Mouse (Mus musculus) intestine, postnatal 0 days (tissue): ENCODE results near the gene Phb2. TPM values are rescaled to one million over a fixed set of nuclear protein-coding genes. Genes with fewer than 3 reads are reported as not detected.
A peak's percentile ranks its signal among the peaks of the same experiment; 100 is the strongest.

Source experiments
- ATAC-seq: fragments of 200-750 bp; cut with Nextera tagmentation; 2 replicates; pipeline ENCODE4 v1.8.0; 2017; ENCODE audit warnings: mild to moderate bottlenecking, moderate TSS enrichment, moderate library complexity
- H3K27ac ChIP-seq: fragments of 300-500 bp; sonication (generic); 2 replicates; pipeline ENCODE4 v1.5.1; 2014; ENCODE audit warnings: mild to moderate bottlenecking, low read depth, low read length, moderate library complexity
- H3K27me3 ChIP-seq: fragments of 300-500 bp; sonication (generic); replicated peaks from 2 replicates; pipeline ENCODE4 v1.6.1; 2014; ENCODE audit warnings: low read length, mixed read lengths; ENCODE audit not compliant: control insufficient read depth, insufficient read depth
- H3K36me3 ChIP-seq: fragments of 300-500 bp; sonication (generic); 2 replicates; pipeline ENCODE4 v1.6.1; 2014; ENCODE audit warnings: mild to moderate bottlenecking, moderate library complexity; ENCODE audit not compliant: control insufficient read depth, insufficient read depth
- H3K4me1 ChIP-seq: fragments of 300-500 bp; sonication (generic); replicated peaks from 2 replicates; pipeline ENCODE4 v1.6.1; 2014; ENCODE audit warnings: antibody characterized with exemption, low read length, mixed read lengths; ENCODE audit not compliant: control insufficient read depth, insufficient read depth
- H3K4me2 ChIP-seq: fragments of 300-500 bp; sonication (generic); replicated peaks from 2 replicates; pipeline ENCODE4 v1.6.1; 2014; ENCODE audit warnings: low read depth, mild to moderate bottlenecking, moderate library complexity
- H3K4me3 ChIP-seq: fragments of 300-500 bp; sonication (generic); 2 replicates; pipeline ENCODE4 v1.5.1; 2014; ENCODE audit warnings: low read depth, low read length
- H3K9ac ChIP-seq: fragments of 300-500 bp; sonication (generic); 2 replicates; pipeline ENCODE4 v1.6.1; 2014; ENCODE audit warnings: mild to moderate bottlenecking, low read depth, low read length
- H3K9me3 ChIP-seq: fragments of 300-500 bp; sonication (generic); 2 replicates; pipeline ENCODE4 v1.6.1; 2016; ENCODE audit warnings: mixed run types; ENCODE audit not compliant: control insufficient read depth
- CTCF ChIP-seq: sonication (generic); IDR thresholded peaks from 2 replicates; pipeline ENCODE4 v1.5.1; 2016; ENCODE audit warnings: low read depth, mild to moderate bottlenecking, control low read depth, antibody characterized with exemption, moderate library complexity
- WGBS: fragments of 180-500 bp; shearing (Covaris S2); extraction: QIAGEN DNeasy Blood & Tissue Kit; methylation state at CpG from one replicate; pipeline ENCODE4 v1.1.7; 2014; 5-methylcytosine and 5-hydroxymethylcytosine counted together
- polyA plus RNA-seq: library from polyadenylated mRNA; unstranded; fragments of >200 nt; fragmentation: Nextera tagmentation; extraction: Ambion mirVana; gene quantifications from 2 replicates; pipeline ENCODE4 v1.2.1, GENCODE M21; 2015

The Phb2 gene
- 249 and 255 TPM in 2 replicates for polyA plus RNA-seq

DNA sequence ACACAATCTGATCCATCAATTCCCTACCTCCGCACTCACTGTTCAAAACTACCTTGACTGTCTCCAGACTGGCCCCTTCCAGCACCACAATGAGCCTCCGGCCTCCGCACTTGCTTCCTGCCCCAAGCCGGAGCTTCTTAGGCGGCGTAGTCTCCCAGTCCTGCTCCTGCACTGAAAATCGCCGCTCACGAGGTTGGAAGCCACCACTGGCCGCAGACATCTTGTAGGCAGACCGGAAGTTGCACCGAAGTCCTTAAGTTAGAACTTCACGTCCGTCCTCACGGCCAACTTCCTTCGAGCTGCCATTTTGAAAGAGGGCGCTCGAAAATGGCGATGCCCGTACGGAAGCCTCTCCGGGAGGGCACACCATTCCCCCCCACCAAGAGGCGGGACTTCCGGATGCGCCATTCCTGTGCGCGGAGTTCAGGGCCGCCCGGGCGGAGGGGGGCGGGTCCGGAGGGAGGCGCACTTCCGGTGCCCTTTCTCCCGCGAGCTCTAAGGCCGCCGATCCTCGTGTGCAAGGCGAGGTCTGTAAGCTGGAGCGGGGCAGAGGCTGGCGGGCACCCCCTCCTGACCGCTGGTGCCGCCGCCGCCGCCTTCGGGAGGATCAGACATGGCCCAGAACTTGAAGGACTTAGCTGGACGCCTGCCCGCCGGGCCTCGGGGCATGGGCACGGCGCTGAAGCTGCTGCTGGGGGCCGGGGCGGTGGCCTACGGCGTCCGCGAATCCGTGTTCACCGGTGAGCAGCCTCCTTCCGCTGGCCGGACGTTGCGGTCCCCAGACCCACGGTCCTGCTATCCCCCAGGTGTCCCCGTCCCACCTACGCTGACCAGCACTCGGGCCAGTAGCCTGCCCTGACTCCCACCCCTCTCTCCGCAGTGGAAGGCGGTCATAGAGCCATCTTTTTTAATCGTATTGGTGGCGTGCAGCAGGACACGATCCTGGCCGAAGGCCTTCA is at the start of gene Phb2, which contains the start of gene Emg1:
Gene Phb2, plus strand, starts transcription at position 513 of the 959 bp plus-strand sequence.
Gene Emg1, minus strand, starts transcription at position 355 of the 959 bp plus-strand sequence.
- peak; percentile 33 for TF ChIP-seq CTCF
- peaks cover 35% of the 10 kb centered on the region for H3K36me3 ChIP-seq
- peak within 1 kb of the TSS; percentile 85 for H3K4me3 ChIP-seq
- H3K4me2 ChIP-seq, result peak within 1 kb of the TSS; percentile 92
- H3K4me1 ChIP-seq, result peaks cover 7% of the 10 kb centered on the region
- ATAC-seq, result peak; percentile 94
- H3K27ac ChIP-seq, result peak within 1 kb of the TSS; percentile 88
- peak within 1 kb of the TSS; percentile 83 for H3K9ac ChIP-seq
- under 1% methylated on average over 73 of the region's 76 CpGs for WGBS
- no peaks in the 10 kb centered on the region for H3K9me3 ChIP-seq
- H3K27me3 ChIP-seq, result no peaks in the 10 kb centered on the region

DNA sequence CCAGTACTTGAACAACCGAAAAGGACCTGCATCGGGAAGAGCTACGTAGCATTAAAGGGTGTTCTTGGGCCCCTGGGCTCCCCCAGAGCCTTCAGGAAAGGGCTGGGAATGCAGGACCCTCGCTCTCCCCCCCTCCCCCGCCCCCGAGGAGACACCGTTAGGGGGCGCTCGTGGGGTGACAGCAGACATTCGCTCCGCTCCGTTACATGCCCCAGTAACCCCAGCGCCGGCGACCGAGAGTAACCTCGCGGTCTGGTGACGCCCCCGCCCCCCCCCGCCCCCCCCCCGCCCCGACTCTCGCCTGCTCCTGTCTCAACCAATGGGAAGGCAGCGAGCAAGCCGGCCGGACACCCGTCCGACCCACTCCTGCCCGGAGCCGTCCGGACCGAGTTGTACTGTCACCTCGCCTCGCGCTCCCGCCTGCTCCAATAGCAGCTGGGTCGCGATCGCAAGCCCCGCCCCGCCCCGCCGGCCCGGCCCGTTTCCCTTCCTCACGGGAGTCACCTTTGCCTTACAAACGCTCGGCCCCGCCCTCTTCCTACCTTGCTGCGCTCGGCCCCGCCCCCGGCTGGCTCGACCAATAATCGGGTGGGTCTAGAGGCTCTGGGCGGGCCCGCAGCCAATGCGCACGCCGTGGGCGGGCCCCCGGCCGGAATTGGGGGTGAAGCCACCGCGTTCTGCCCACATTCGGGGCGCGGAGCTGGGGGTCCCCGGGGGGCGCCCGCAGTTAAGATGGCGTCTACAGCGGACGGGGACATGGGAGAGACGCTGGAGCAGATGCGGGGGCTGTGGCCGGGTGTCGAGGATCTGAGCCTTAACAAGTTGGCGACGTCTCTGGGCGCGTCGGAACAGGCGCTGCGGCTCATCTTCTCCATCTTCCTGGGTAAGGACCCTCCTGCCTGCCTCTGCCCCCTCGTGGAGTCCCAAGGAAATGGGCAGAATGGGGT is 49.4 kb upstream of the Phb2 start, which contains the start of gene Lpcat3:
Gene Lpcat3, plus strand, starts transcription at position 551 of the 947 bp plus-strand sequence.
- H3K9me3 ChIP-seq, result no peaks in the 10 kb centered on the region
- peak within 1 kb of the TSS; percentile 89 for H3K27ac ChIP-seq
- peak; percentile 81 for TF ChIP-seq CTCF
- H3K4me1 ChIP-seq, result no peaks in the 10 kb centered on the region; the same call in 1 of the 2 replicates
- peak within 1 kb of the TSS; percentile 79 for H3K9ac ChIP-seq
- under 1% methylated on average over 75 of the region's 87 CpGs for WGBS
- H3K27me3 ChIP-seq, result no peaks in the 10 kb centered on the region
- H3K4me2 ChIP-seq, result peak within 1 kb of the TSS; percentile 73
- ATAC-seq, result peak; percentile 97
- H3K4me3 ChIP-seq, result peak within 1 kb of the TSS; percentile 81
- H3K36me3 ChIP-seq, result no peaks in the 10 kb centered on the region

DNA sequence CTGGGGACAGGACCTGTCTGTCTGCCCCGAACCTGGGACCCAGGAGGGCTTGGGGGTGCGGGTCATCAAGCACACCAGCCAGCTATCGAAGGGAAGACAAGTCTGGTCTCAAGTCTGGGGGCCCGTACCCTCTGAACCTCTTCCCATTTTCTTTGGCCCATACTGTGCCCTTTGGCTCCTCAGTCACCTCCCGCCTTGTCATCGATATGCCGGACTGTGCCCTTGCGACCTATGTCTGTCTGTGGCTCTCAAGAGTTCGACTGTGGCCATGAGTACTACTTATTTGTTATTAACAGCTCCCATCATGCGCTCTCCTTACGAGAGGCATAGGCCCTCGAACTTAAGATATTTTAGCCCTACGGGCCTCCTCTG is 48.7 kb upstream of the Phb2 start:
- no peak for TF ChIP-seq CTCF
- WGBS, result 9% methylated on average over 13 of the region's 13 CpGs
- peak overlapping the region; percentile 73 for H3K4me2 ChIP-seq
- H3K27me3 ChIP-seq, result no peaks in the 10 kb centered on the region
- H3K9ac ChIP-seq, result peak overlapping the region; percentile 79
- no peaks in the 10 kb centered on the region for H3K36me3 ChIP-seq
- H3K27ac ChIP-seq, result peak overlapping the region; percentile 89
- H3K4me1 ChIP-seq, result no peaks in the 10 kb centered on the region; the same call in 1 of the 2 replicates
- H3K4me3 ChIP-seq, result peak overlapping the region; percentile 81
- peak; percentile 29 for ATAC-seq
- H3K9me3 ChIP-seq, result no peaks in the 10 kb centered on the region

GRCm38 (mm10) chr6:124664256-124664655 is 47.9 kb upstream of the Phb2 start:
- no peaks in the 10 kb centered on the region; the same call in 1 of the 2 replicates for H3K4me1 ChIP-seq
- H3K27me3 ChIP-seq, result no peaks in the 10 kb centered on the region
- no peak for TF ChIP-seq CTCF
- 0 out of 2 replicates have a peak overlapping the region, but pooled peaks have one; percentile 35 for H3K27ac ChIP-seq
- no peaks in the 10 kb centered on the region for H3K36me3 ChIP-seq
- peak overlapping the region; percentile 79 for H3K9ac ChIP-seq
- ATAC-seq, result no peak
- H3K4me2 ChIP-seq, result peak overlapping the region; percentile 73
- peak overlapping the region; percentile 81 for H3K4me3 ChIP-seq
- 65% methylated on average over 7 of the region's 7 CpGs for WGBS
- no peaks in the 10 kb centered on the region for H3K9me3 ChIP-seq

GRCm38 (mm10) chr6:124665011-124665410 is 47.1 kb upstream of the Phb2 start:
- Histone ChIP-seq H3K27me3 (no peaks in the 10 kb centered on the region), H3K4me1 (no peaks in the 10 kb centered on the region; the same call in 1 of the 2 replicates), H3K4me3 (no peak overlapping the region), H3K4me2 (peak overlapping the region; percentile 32), H3K9me3 (no peaks in the 10 kb centered on the region), H3K27ac (no peak overlapping the region), H3K36me3 (no peaks in the 10 kb centered on the region), H3K9ac (no peak overlapping the region)
- no peak for TF ChIP-seq CTCF
- WGBS, result 87% methylated on average over 10 of the region's 10 CpGs
- ATAC-seq, result no peak
